Mouse (Mus musculus) ovary, adult 18-20 months (tissue): ENCODE results near the gene Zfyve16.

Experiments used
- DNase-seq: peaks from one replicate; pipeline ENCODE4 v3.0.0; 2022; ENCODE audit warnings: low spot score, mixed read lengths

The Zfyve16 gene

GRCm38 (mm10) chr13:92467891-92468290 is 62.8 kb downstream of the Zfyve16 start:
- DNase-seq, result no peak

- DNase-seq, result no peak
These were observed 66.0 kb downstream of the Zfyve16 start for GRCm38 (mm10) chr13:92464698-92465097.

DNA sequence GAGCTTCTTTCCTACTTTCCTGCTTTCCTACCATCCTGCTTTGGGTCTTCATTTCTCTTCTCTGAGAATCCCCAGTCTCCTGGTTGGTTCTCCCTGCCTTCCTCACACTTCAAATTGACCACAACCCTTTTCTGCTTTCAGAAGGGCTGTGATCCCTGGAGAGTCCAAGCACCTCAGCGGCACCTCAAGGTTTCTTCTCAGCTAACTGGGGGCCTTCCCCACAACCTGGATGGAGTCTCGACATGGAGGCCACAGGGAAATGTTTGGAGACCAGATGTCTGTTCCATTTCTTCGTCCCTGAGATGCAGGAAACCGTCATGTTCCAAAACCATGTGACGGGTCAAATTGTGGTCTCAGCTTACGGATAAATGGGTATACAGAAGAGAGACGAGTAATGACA is 83.8 kb downstream of the Zfyve16 start:
- DNase-seq, result no peak

GRCm38 (mm10) chr13:92440286-92440685 is 90.4 kb downstream of the Zfyve16 start:
- no peak for DNase-seq

- no peak for DNase-seq
These were observed 92.0 kb downstream of the Zfyve16 start for GRCm38 (mm10) chr13:92438656-92439055.
